Mouse (Mus musculus): Measurements from ENCODE around the gene Desi2. TPM values are rescaled to one million over a fixed set of nuclear protein-coding genes. Genes with fewer than 3 reads are reported as not detected.
"Not testable (repeated sequence)": the region's sequence is repeated elsewhere in the genome, so short reads cannot be mapped to it uniquely, and the experiment has no call there.

Desi2 gene
- total RNA-seq, 1 experiment from 2014 or later, result 8.5 TPM

DNA sequence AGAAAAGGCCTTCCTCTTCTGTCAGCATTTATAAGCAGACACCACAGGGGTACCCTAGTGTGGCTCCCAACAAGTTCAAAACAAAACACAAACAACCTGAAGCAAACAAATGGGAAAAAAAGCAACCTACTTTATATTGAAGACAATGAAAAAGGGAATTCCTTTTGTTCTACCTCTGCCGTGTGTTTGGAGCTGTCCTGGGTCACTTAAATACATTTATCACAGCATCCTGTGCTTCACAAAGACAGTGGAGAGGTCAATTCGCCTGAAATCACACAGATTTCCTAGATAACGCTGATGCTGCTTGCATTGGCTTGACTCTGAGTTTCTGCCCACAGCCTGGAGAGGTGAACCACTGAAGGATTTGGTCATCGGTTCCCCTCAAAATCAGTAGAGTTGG is 67.4 kb downstream of the Desi2 start:
- no peak for ATAC-seq (ENCODE audit: extremely low read depth, insufficient number of reproducible peaks, low FRiP score, poor library complexity, severe bottlenecking)

- no peak for ATAC-seq (ENCODE audit: extremely low read depth, insufficient number of reproducible peaks, low FRiP score, poor library complexity, severe bottlenecking)
Measured at GRCm38 (mm10) chr1:178256351-178256750, 69.1 kb downstream of the Desi2 start.

- no peak for ATAC-seq (ENCODE audit: extremely low read depth, insufficient number of reproducible peaks, low FRiP score, poor library complexity, severe bottlenecking)
Measured at GRCm38 (mm10) chr1:178258821-178259220, 71.6 kb downstream of the Desi2 start.

DNA sequence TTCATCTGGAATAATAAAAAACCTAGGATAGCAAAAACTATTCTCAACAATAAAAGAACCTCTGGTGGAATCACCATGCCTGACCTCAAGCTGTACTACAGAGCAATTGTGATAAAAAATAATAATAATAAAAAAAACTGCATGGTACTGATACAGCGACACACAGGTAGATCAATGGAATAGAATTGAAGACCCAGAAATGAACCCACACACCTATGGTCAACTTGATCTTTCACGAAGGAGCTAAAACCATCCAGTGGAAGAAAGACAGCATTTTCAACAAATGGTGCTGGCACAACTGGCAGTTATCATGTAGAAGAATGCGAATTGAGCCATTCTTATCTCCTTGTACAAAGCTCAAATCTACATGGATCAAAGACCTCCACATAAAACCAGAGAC is 78.2 kb downstream of the Desi2 start:
- ATAC-seq (ENCODE audit: extremely low read depth, insufficient number of reproducible peaks, low FRiP score, poor library complexity, severe bottlenecking), result not testable (repeated sequence)

GRCm38 (mm10) chr1:178270635-178271034 is 83.4 kb downstream of the Desi2 start:
- no peak for ATAC-seq (ENCODE audit: extremely low read depth, insufficient number of reproducible peaks, low FRiP score, poor library complexity, severe bottlenecking)

- no peak for ATAC-seq (ENCODE audit: extremely low read depth, insufficient number of reproducible peaks, low FRiP score, poor library complexity, severe bottlenecking)
Measured at GRCm38 (mm10) chr1:178275174-178275730, 88.0 kb downstream of the Desi2 start.

- no peak for ATAC-seq (ENCODE audit: extremely low read depth, insufficient number of reproducible peaks, low FRiP score, poor library complexity, severe bottlenecking)
Measured at GRCm38 (mm10) chr1:178275738-178276053, 88.5 kb downstream of the Desi2 start.

- no peak for ATAC-seq (ENCODE audit: extremely low read depth, insufficient number of reproducible peaks, low FRiP score, poor library complexity, severe bottlenecking)
Measured at GRCm38 (mm10) chr1:178276054-178276911, 89.1 kb downstream of the Desi2 start.

DNA sequence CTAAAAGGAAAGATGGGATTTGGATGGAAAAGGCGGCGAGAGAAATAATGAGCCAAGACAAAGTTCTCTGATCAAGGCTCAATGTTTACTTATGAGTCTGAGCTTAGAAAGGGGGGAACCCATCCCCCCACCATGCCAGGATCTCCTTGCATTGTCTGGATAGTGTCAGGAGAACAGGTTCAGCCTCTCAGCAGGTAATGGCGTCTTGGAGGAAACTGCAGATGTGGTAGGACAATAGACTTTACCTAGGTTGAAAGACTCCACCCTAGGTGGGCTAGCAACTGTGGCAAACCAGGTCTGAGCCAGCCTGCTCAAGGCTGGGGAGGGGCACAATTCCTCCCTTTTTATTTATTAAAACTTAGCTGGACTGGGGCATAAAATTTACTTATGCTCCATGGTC is 96.1 kb downstream of the Desi2 start:
- not testable (repeated sequence) for ATAC-seq (ENCODE audit: extremely low read depth, insufficient number of reproducible peaks, low FRiP score, poor library complexity, severe bottlenecking)

- ATAC-seq (ENCODE audit: extremely low read depth, insufficient number of reproducible peaks, low FRiP score, poor library complexity, severe bottlenecking), result no peak
Measured at GRCm38 (mm10) chr1:178283946-178284720, 96.9 kb downstream of the Desi2 start.

DNA sequence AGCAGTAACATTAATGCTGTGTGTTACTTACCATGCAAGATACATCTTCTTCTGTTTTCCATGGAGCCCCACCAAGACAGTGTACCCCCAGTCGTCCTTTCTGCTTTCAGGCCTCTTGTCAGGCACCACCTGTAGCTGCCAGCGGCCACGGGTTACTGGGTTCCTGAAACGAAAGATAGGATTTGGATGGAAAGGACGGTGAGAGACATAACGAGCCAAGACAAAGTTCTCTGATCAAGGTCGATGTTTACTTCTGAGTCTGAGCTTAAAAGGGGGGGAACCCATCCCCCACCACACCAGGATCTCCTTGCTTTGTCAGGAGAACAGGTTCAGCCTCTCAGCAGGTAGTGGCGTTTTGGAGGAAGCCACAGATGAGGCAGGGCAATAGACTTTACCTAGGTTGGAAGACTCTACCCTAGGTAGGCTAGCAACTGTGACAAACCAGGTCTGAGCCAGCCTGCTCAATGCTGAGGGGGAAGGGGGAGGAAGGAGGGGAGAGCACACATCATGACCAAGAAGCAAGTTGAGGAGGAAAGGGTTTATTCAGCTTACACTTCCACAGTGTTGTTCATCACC is 100.5 kb downstream of the Desi2 start:
- ATAC-seq (ENCODE audit: extremely low read depth, insufficient number of reproducible peaks, low FRiP score, poor library complexity, severe bottlenecking), result no peak

- ATAC-seq (ENCODE audit: extremely low read depth, insufficient number of reproducible peaks, low FRiP score, poor library complexity, severe bottlenecking), result no peak
Measured at GRCm38 (mm10) chr1:178291716-178292115, 104.5 kb downstream of the Desi2 start.

DNA sequence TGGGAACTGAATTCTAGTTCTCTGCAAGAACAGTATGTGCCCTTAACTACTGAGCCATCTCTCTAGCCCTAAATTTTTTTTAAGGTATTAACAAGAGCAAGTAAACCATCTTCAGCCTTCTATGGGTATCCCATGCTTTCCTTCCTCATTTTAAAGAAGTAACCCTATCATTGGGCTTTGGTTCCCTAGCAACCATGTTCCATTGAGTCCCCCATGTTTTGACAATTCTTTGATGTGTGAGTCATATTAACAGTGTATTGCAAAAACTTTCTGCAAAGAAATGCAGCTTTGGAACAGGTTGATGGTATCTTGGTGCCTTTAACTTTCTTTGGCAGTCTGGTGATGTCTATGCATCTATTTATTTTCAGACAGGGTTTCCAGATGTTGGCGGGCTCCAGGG is 106.8 kb downstream of the Desi2 start:
- no peak for ATAC-seq (ENCODE audit: extremely low read depth, insufficient number of reproducible peaks, low FRiP score, poor library complexity, severe bottlenecking)

- not testable (repeated sequence) for ATAC-seq (ENCODE audit: extremely low read depth, insufficient number of reproducible peaks, low FRiP score, poor library complexity, severe bottlenecking)
Measured at GRCm38 (mm10) chr1:178301261-178301660, 114.0 kb downstream of the Desi2 start.

GRCm38 (mm10) chr1:178303425-178303824 is 116.2 kb downstream of the Desi2 start:
- ATAC-seq (ENCODE audit: extremely low read depth, insufficient number of reproducible peaks, low FRiP score, poor library complexity, severe bottlenecking), result peak; percentile 78; the same call in 1 of the 2 replicates

Other genes with a start within 250 kb of the Desi2 start
- gene Catspere2, start 204.0 kb upstream of the Desi2 start, total RNA-seq (2017), result 0.25 and 0.58 TPM in 2 replicates
- gene Cox20, start 131.7 kb downstream of the Desi2 start, total RNA-seq (2017), result 102 and 129 TPM in 2 replicates
- 466 and 492 TPM in 2 replicates for gene Hnrnpu, start 150.4 kb downstream of the Desi2 start, total RNA-seq (2017)
- 8.1 and 11.7 TPM in 2 replicates for gene Efcab2, start 218.7 kb downstream of the Desi2 start, total RNA-seq (2017)